Mouse (Mus musculus): Measurements from ENCODE around the gene Trmt2b. TPM values are rescaled to one million over a fixed set of nuclear protein-coding genes. Genes with fewer than 3 reads are reported as not detected.
"Not testable (repeated sequence)": the region's sequence is repeated elsewhere in the genome, so short reads cannot be mapped to it uniquely, and the experiment has no call there.

Gene Trmt2b
- polyA plus RNA-seq (2012; fragmentation: generic; extraction: Trizol): 8.0 TPM

- Histone ChIP-seq H3ac (ENCODE audit: control insufficient read depth, insufficient read length) (no peak within 1 kb of the TSS), H3K4me3 (peak within 1 kb of the TSS; percentile 26), H3K79me2 (ENCODE audit: control insufficient read depth, insufficient read depth) (no peaks in the 10 kb centered on the region), H3K4me2 (ENCODE audit: low read depth) (peak within 1 kb of the TSS; percentile 74), H3K27me3 (ENCODE audit: control insufficient read depth, insufficient read depth, insufficient read length) (no peaks in the 10 kb centered on the region), H3K36me3 (ENCODE audit: control insufficient read depth, insufficient read depth) (no peaks in the 10 kb centered on the region)
- TF ChIP-seq POLR2A (IDR thresholded peaks at IDR 0.05; ENCODE audit: insufficient read length, low read depth) (peak; percentile 39), CEBPB (IDR thresholded peaks at IDR 0.05; ENCODE audit: insufficient read depth, poor library complexity, severe bottlenecking) (no peak)
These were observed at the start of gene Trmt2b for GRCm38 (mm10) chrX:134276275-134277160. Trmt2b (minus strand) TSS chrX:134276984.

GRCm38 (mm10) chrX:134319153-134319932 is 42.6 kb upstream of the Trmt2b start:
- TF ChIP-seq TCF3 (IDR thresholded peaks at IDR 0.05; ENCODE audit: insufficient read length, low read depth): no peak
- no peak for TF ChIP-seq TCF12 (IDR thresholded peaks at IDR 0.05; ENCODE audit: insufficient read depth, poor library complexity, severe bottlenecking)
- TF ChIP-seq CEBPB (IDR thresholded peaks at IDR 0.05; ENCODE audit: insufficient read depth, poor library complexity, severe bottlenecking): no peak
- TF ChIP-seq REST (IDR thresholded peaks at IDR 0.05; ENCODE audit: insufficient read depth, insufficient read length): no peak
- Histone ChIP-seq H3K79me2 (ENCODE audit: control insufficient read depth, insufficient read depth) (no peaks in the 10 kb centered on the region), H3ac (ENCODE audit: control insufficient read depth, insufficient read length) (no peak overlapping the region), H3K4me2 (ENCODE audit: low read depth) (no peak overlapping the region), H3K27me3 (ENCODE audit: control insufficient read depth, insufficient read depth, insufficient read length) (no peaks in the 10 kb centered on the region), H3K36me3 (ENCODE audit: control insufficient read depth, insufficient read depth) (no peaks in the 10 kb centered on the region), H3K4me3 (no peak overlapping the region)

GRCm38 (mm10) chrX:134311193-134311592 is 34.4 kb upstream of the Trmt2b start:
- H3ac ChIP-seq (ENCODE audit: control insufficient read depth, insufficient read length); H3K79me2 ChIP-seq (ENCODE audit: control insufficient read depth, insufficient read depth); H3K4me3 ChIP-seq; H3K36me3 ChIP-seq (ENCODE audit: control insufficient read depth, insufficient read depth); H3K27me3 ChIP-seq (ENCODE audit: control insufficient read depth, insufficient read depth, insufficient read length); H3K4me2 ChIP-seq (ENCODE audit: low read depth): not testable (repeated sequence)

- Histone ChIP-seq H3K36me3 (ENCODE audit: control insufficient read depth, insufficient read depth) (peaks cover 3% of the 10 kb centered on the region), H3K4me3 (peak overlapping the region; percentile 33), H3K27me3 (ENCODE audit: control insufficient read depth, insufficient read depth, insufficient read length) (no peaks in the 10 kb centered on the region), H3K79me2 (ENCODE audit: control insufficient read depth, insufficient read depth) (no peaks in the 10 kb centered on the region), H3K4me2 (ENCODE audit: low read depth) (peak overlapping the region; percentile 63), H3ac (ENCODE audit: control insufficient read depth, insufficient read length) (no peak overlapping the region)
- TF ChIP-seq POLR2A (IDR thresholded peaks at IDR 0.05; ENCODE audit: insufficient read length, low read depth) (no peak), MYOG (IDR thresholded peaks at IDR 0.05; ENCODE audit: control insufficient read depth in 1 of 3, insufficient read depth in 1 of 3, insufficient read length in 2 of 3, low read depth in 2 of 3) (no peak), TCF12 (IDR thresholded peaks at IDR 0.05; ENCODE audit: insufficient read depth, poor library complexity, severe bottlenecking) (no peak), SRF (IDR thresholded peaks at IDR 0.05; ENCODE audit: control insufficient read depth, insufficient read length, low read depth) (no peak), POLR2AphosphoS2 (IDR thresholded peaks at IDR 0.05; ENCODE audit: insufficient read length, low read depth) (no peak), E2F4 (IDR thresholded peaks at IDR 0.05; ENCODE audit: insufficient read depth) (no peak), MYOD1 (IDR thresholded peaks at IDR 0.05; ENCODE audit: control insufficient read depth in 1 of 3, insufficient read length in 2 of 3, low read depth in 2 of 3) (no peak), TCF3 (IDR thresholded peaks at IDR 0.05; ENCODE audit: insufficient read length, low read depth) (no peak), MAX (IDR thresholded peaks at IDR 0.05; ENCODE audit: low read depth) (no peak), USF1 (IDR thresholded peaks at IDR 0.05; ENCODE audit: low read depth) (no peak), CEBPB (IDR thresholded peaks at IDR 0.05; ENCODE audit: insufficient read depth, poor library complexity, severe bottlenecking) (no peak)
These were observed 31.5 kb upstream of the Trmt2b start for GRCm38 (mm10) chrX:134308275-134308634.

- H3K36me3 ChIP-seq (ENCODE audit: control insufficient read depth, insufficient read depth): peaks cover 3% of the 10 kb centered on the region
- H3K4me3 ChIP-seq: peak within 1 kb of the TSS; percentile 33
- peak within 1 kb of the TSS; percentile 80 for H3K4me2 ChIP-seq (ENCODE audit: low read depth)
- TF ChIP-seq MYOG (IDR thresholded peaks at IDR 0.05; ENCODE audit: control insufficient read depth in 1 of 3, insufficient read depth in 1 of 3, insufficient read length in 2 of 3, low read depth in 2 of 3): peak in 1 of 3 experiments; percentile 67
- TF ChIP-seq POLR2A (IDR thresholded peaks at IDR 0.05; ENCODE audit: insufficient read length, low read depth): peak; percentile 67
- TF ChIP-seq TCF3 (IDR thresholded peaks at IDR 0.05; ENCODE audit: insufficient read length, low read depth): no peak
- no peak for TF ChIP-seq USF1 (IDR thresholded peaks at IDR 0.05; ENCODE audit: low read depth)
- no peak for TF ChIP-seq MAX (IDR thresholded peaks at IDR 0.05; ENCODE audit: low read depth)
- TF ChIP-seq E2F4 (IDR thresholded peaks at IDR 0.05; ENCODE audit: insufficient read depth): peak; percentile 83
- TF ChIP-seq MYOD1 (IDR thresholded peaks at IDR 0.05; ENCODE audit: control insufficient read depth in 1 of 3, insufficient read length in 2 of 3, low read depth in 2 of 3): peak in 1 of 3 experiments; percentile 12
- TF ChIP-seq POLR2AphosphoS2 (IDR thresholded peaks at IDR 0.05; ENCODE audit: insufficient read length, low read depth): peak; percentile 79
- no peak for TF ChIP-seq REST (IDR thresholded peaks at IDR 0.05; ENCODE audit: insufficient read depth, insufficient read length)
- no peaks in the 10 kb centered on the region for H3K79me2 ChIP-seq (ENCODE audit: control insufficient read depth, insufficient read depth)
- H3ac ChIP-seq (ENCODE audit: control insufficient read depth, insufficient read length): no peak within 1 kb of the TSS
- H3K27me3 ChIP-seq (ENCODE audit: control insufficient read depth, insufficient read depth, insufficient read length): no peaks in the 10 kb centered on the region
These were observed 30.9 kb upstream of the Trmt2b start, which contains the start of gene Cenpi for GRCm38 (mm10) chrX:134307534-134308274. Cenpi (plus strand) TSS chrX:134308084.

Measured in myocyte (in vitro differentiated cells).